Mouse (Mus musculus): ENCODE results near the gene Myadml2.

The Myadml2 gene

DNA sequence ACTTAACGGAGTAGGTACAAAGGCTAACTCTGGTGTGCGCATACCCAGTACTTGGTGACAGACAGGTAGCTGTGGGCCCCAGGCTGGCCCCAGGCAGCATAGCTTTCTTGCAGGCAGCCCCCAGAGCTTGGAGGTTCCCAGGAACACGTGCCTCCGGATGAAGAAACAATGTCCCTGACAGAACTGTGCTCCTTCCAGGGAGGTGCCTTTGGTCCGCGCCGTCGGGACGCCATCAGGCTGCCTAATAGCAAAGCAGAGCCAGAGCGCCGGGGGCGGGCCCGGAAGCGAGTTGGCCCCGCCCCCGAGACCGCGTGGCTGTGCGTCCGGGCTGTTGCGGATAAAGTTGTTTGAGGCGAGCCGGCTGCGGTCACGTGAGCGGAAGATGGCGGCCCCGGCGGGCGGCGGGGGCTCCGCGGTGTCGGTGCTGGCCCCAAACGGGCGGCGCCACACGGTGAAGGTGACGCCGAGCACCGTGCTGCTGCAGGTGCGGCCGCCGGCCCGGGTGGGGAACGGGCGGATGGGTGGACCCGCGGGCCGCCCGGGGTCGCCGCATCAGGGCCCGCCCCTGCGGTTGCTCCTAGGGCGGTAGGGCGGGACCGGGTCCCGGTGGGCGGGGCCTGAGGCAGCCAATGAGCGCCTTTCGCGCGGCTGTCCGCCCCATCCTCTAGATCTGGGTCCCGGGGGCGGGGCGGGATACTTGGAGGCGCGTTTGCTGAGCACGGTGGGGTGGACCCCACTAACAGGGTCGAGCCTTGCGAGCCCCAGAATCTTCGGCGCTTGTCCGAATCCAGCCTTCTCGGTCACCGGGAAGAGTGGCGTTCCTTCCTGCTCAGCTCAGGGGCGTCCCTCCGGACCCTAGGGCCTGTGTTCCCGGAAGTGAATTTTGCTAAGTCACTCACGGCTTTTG, 25.0 kb upstream of the Myadml2 start, which contains the start of gene Aspscr1:
Gene Aspscr1 (plus strand): TSS at position 287 of the 907 bp plus-strand sequence.
- peak; percentile 51; the same call in 1 of the 2 replicates for TF ChIP-seq GATA4 (IDR thresholded peaks at IDR 0.05; ENCODE audit: insufficient replicate concordance, low read length)

DNA sequence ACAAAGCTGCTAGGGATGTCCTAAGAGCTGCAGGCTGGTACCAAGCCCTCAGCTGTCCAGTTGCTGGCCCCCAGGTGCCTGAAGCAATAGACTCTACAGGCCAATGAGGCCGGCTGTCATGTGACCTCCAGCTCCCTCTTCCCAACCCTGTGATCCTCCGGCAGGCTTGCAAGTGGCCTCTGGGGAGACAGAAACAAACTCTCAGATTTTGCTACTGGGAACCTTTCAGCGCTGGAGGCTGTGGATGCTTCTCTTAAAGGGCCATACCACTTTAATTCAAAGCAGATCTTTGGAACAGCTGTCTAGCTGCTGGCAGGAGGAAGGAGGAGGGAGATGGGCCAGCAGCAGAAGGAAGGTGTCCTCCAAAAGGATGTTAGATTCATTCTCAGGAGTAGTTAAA, 18.7 kb upstream of the Myadml2 start:
- TF ChIP-seq GATA4 (IDR thresholded peaks at IDR 0.05; ENCODE audit: insufficient replicate concordance, low read length), result no peak

DNA sequence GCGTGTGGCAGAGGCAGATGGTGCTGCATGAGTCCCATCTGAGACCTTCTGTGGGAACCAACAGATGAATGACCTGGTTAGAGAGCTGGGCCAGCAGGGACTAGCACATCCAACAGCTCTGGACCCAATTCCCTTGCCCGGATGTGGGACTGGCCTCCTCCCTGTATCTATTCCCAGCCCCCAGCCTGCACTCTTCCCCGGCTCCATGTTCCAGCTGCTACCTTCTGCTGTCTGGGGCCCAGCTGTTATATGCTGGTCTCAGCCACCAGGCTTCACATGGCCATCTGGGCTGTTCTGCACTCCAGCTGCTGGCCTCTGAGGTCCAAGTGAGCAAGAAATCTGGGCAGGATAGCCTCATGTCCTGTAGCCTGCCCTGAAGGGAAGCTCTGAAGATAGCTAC, 17.4 kb upstream of the Myadml2 start:
- TF ChIP-seq GATA4 (IDR thresholded peaks at IDR 0.05; ENCODE audit: insufficient replicate concordance, low read length), result no peak

DNA sequence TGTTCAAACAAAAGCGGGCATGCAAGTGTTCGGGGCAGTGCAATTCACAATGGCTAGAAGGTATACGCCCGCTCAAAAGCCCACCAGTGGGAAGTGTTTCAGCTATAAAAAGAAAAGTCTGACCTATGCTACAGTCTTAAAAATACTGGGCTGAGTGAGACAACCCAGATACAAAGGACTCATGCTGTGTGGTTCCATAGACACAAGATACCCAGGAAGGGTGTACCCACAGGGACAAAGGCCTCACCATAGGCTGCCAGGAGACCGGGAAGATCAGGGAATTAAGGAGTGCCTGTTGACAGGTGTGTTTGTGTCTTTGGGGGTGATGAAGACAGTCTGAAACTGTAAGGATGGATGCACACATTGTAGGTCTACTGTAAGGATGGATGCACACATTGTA, 15.8 kb upstream of the Myadml2 start:
- TF ChIP-seq GATA4 (IDR thresholded peaks at IDR 0.05; ENCODE audit: insufficient replicate concordance, low read length), result no peak

DNA sequence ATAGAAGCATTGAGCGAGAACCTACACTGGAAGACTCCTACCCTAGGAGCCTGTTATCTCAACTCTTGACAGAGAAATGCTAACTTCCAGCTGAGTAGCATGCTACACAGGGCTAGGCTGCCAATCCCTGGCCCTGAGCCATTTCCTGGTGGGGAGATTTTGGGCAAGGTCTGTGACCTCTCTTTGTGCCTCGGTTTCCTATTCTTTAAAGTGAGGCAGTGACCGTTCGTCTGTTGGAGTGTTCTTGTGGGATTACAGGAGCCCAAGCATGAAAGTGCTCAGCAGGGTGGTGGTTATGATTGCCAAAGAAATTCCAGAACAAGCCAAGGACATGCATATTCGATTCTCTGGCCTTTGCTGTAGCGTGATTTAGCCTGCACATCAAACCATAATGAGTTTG, 14.8 kb upstream of the Myadml2 start:
- no peak for TF ChIP-seq GATA4 (IDR thresholded peaks at IDR 0.05; ENCODE audit: insufficient replicate concordance, low read length)

DNA sequence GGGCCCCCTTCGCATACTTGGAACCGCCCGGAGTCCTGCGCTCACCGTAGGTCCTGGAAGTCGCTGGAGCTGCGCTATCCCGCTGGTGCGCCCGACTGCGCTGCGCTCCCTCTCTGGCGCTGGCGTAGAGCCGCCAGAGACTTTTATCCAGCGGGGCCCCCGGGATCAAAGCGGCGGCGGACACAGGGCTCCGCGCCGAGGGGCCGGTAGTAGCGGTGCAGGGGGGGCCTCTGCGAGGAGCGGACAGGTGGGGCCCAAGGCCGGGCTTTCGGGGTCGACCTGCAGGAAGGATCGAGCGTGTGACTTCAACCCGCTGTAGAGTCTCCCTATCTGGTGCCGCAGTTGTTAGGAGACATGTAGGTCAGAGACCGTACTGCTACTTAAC, 13.1 kb upstream of the Myadml2 start, which contains the start of gene Notum:
Gene Notum (minus strand): TSS at position 100 of the 385 bp plus-strand sequence.
- TF ChIP-seq GATA4 (IDR thresholded peaks at IDR 0.05; ENCODE audit: insufficient replicate concordance, low read length), result no peak

DNA sequence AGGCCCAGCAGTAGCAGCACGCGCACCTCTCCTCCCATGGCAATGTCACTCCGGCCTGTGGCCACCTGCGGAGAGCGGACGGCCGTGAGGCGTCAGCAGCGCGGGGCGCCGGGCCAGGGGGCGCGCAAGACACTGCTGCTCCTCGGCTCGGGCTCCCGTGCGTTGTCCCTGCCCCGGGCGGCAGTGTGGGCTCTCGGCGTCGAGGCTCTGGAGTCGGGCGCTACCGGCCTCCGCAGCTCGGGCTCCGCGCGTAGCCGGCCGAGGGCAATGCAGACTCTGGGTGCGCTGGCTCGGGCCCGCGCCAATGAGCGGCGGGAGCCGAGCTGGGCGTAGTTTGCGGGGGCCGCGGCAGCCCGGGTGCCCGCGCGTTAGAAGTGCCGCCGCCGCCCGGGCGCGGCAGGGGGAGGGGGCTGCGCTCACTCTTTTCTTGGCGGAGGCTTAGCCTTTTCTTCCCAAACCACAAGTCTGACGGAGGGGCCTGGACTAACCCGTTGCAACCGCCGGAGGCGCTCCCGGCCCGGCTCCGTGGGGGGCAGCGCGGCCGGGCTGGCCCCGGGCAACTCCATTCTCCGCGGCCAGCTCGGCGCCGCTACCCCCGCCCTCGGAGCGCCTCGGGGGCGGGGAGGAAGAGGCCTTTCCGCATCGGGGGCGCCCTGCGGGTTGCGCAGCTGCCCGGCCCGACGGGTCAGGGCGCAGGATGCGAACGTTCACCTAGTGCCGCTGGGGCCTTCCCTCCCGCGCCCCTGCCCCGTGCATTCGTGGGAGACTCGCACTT, 12.5 kb upstream of the Myadml2 start:
- TF ChIP-seq GATA4 (IDR thresholded peaks at IDR 0.05; ENCODE audit: insufficient replicate concordance, low read length), result no peak

DNA sequence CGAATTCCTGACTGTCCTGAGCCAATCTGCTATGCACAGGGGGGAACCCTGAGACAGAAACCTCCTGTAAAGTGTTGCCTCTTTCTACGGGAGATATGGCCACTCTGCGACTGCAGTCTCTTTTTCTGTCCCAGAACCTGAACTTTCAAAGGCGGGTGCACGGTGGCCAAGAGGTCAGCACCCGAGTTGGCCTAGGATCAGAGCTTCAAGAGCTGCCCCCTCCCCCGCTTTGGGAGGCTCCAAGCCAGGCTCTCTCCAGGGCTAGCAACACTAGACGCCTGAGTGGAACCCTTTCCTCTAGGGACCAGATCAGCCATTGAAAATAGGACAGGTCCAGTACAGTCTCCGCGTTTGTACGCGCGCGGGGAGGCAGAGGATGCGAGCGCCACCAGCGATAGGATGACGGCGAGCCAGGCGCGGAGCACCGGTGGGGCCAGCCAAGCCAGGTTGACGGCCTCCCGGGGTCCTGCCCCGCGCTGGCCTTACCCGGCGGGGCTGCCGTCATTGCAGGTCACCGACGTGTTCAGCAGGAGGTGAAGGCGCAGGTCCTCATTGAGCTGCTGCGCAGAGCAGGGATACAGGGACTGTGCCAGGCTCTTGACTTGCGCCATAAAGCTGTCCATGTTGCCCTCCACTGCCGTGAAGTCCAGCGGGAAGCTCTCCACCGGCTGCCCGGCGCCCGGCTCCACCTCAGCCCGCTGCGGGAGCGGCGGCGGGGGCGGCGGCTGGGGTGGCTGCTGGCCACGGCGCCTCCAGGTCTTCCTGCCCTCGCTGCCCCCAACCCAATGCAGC, 11.7 kb upstream of the Myadml2 start:
- TF ChIP-seq GATA4 (IDR thresholded peaks at IDR 0.05; ENCODE audit: insufficient replicate concordance, low read length), result no peak; the same call in 1 of the 2 replicates

DNA sequence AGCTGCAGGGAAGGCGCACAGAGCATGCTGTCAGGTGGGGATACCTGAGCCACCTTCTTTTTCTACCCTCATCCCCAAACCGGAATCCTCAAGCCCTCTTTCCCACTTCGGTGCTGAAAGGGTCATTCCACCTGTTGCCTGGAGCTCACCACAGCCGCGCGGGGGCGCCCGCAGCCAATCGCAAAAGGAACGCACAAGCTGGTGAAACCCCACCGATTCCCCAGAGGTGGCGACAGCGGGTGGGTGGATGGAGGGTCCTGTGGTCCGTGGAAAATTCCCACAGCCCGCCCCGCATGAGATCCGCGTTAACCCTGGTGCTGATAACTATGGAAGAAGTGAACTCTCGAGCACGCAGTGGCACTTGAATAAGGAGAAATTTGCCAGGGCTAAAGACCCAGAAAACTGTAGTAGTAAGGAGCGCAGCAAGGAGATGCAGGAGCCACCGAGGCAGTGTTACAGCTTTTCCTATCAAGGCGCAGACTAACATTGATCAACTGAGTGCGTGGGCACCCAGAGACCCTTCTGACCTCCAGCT, 11.0 kb upstream of the Myadml2 start:
- no peak for TF ChIP-seq GATA4 (IDR thresholded peaks at IDR 0.05; ENCODE audit: insufficient replicate concordance, low read length)

DNA sequence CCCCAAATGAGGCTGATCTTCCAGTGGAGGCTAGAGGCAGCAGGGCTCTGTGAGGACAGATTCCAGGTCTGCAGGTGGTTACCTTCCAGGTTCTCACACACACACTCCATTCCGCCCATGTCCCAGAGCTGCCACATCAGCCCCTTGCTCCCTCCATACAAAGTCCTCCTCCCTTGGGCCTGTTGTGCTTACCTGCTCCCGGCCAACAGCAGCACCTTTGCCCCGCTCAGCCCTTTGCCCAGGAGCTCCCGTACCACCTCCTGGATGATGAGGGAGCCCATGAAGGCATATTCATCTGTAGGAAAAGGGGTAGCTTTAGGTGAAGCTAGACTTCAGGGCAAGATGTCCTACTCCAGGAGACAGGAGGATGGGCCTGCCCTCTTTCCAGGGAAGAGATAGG, 9.3 kb upstream of the Myadml2 start:
- TF ChIP-seq GATA4 (IDR thresholded peaks at IDR 0.05; ENCODE audit: insufficient replicate concordance, low read length), result no peak

DNA sequence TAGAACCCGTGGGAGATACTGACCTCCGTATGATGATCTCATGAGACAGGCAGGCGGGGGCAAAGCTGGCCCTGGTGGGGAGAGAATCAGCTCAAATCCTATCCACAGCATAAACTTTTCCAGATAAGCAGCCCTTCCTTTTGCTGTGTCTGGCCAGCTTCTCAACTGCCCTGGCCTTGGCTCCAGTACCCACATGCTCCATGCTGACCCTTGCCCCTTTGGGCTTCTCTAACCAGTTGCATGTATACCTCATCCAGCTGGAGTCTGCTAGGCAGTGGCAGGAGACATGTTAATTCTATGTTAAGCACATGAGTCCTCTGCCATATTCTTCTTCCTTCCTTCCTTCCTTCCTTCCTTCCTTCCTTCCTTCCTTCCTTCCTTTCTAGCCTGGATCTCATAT, 6.8 kb upstream of the Myadml2 start:
- no peak for TF ChIP-seq GATA4 (IDR thresholded peaks at IDR 0.05; ENCODE audit: insufficient replicate concordance, low read length)

DNA sequence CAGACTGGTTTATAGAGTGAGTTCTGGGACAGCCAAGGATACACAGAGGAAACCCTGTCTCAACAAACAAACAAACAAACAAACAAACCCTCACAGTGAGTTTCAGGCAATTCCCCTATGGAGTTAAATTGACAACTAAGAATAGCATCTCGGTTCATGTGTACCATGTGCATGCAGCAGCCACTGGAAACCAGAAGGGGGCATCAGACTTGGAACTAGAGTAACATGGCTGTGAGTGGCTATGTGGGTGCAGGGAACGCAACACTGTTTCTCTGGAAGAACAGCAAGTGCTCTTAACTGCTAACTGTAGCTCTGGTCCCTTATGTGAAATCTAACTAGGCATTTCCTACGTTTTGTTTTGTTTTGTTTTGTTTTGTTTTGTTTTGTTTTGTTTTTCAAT, 3.9 kb upstream of the Myadml2 start:
- no peak for TF ChIP-seq GATA4 (IDR thresholded peaks at IDR 0.05; ENCODE audit: insufficient replicate concordance, low read length)

DNA sequence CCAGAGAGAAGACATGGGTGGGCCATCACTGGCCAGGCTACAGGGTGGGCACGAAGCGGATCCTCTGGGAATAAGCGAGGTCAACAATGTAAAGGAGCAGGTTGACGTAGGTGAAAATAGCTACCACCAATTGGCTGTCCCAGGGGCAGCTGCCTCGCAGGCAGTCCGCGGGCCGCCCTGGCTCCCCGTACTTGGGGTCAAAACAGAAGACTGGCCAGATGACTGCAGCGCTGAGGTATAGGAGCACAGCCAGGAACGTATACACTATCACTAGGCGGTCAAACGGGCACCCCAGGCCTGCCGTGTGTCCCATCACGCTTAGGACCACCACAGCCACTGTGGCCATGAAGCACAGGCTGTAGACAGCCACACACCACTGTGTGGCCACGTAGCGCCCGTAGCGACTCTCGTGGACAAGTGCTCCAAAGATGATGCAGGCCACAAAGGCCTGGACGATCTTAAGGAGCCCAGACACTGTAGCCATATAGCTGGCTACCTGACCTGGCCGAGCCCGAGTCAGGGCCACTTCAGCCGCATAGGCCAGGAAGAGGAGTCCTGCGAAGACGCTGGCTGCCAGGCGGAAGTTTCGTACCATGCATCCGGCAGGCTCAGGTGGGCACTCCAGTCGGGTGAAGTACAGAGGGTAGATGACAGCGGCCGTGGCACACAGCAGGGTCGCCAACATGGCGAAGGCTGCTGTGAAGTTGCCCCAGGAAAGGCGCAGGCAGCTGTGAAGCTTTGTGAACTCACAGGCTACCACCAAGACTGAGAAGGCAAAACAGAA, 719 bp downstream of the Myadml2 start:
- TF ChIP-seq GATA4 (IDR thresholded peaks at IDR 0.05; ENCODE audit: insufficient replicate concordance, low read length), result no peak

DNA sequence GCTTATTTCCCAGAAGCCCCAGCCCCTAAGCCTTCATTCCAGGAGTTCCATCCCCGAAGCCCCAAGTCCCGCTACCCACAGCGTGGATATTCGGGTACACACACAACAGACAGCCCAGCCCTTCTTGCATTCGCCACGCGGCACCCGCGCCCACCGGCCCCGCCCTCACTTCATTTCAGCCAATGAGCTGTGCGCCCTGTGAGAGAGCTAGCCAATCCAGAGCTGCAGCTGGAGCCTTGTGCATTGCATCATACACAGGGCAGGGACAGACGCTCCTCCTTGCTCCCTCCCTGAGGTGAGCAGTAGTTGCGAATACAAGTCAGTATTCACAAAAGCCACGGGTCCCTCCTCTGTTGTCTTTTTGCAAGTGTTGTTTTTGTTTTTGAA, 4.4 kb downstream of the Myadml2 start, which contains the start of gene Pycr1:
Gene Pycr1 (minus strand): TSS at position 169 of the 387 bp plus-strand sequence.
- TF ChIP-seq GATA4 (IDR thresholded peaks at IDR 0.05; ENCODE audit: insufficient replicate concordance, low read length), result no peak
